Mouse (Mus musculus): Measurements from ENCODE around the gene Aldh16a1.

GRCm38 (mm10) chr7:45135370-45135769, 19.0 kb downstream of the Aldh16a1 start:
- TF ChIP-seq CTCF (IDR thresholded peaks at IDR 0.05; ENCODE audit: low read depth) (no peak), EP300 (IDR thresholded peaks at IDR 0.05; ENCODE audit: low read depth) (no peak; the same call in 1 of the 2 replicates)
